Mouse (Mus musculus) small intestine, adult 2 months (tissue): ENCODE data around the gene Mcm10.

Source experiments
- CTCF ChIP-seq: fragments of 200-500 bp; IDR thresholded peaks from 2 replicates; pipeline ENCODE4 v1.5.1; 2012; ENCODE audit warnings: low read depth, mild to moderate bottlenecking, control low read depth, inconsistent platforms, low read length, moderate library complexity, mixed read lengths; ENCODE audit not compliant: insufficient replicate concordance, insufficient read length; ENCODE audit errors: extremely low read depth
- POLR2A ChIP-seq: fragments of 200-500 bp; IDR thresholded peaks from 2 replicates; pipeline ENCODE4 v1.6.1; 2012; ENCODE audit warnings: low read depth, mild to moderate bottlenecking, control low read depth, inconsistent platforms, low read length, moderate library complexity

DNA sequence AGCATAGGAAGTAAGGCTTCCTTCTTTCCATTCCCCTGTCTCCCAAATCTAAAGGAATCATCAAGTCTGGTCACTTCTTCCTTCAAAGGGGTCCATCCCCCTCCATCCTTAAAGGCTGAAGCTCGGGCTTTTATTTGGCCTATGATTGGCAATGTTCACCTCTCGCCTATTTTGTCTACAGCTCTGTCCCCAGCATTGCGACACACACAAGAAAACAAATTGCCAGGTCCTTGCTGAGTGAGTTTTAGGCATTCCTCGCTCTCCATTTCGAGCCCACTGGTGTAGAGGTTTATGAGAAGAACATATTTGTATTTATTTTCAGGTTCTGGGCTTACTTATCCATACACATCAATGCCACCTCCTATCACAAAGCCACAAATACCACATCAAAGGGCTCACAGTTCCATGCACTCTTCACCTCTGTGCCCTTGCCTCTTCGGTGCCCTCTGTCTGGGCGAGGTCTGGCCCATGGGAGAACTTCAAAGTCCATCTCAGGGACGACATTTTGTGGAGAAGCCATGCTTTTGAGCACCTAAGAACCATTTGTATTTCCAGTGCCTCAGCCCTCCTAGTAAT is 48.6 kb upstream of the Mcm10 start:
- TF ChIP-seq CTCF (no peak), POLR2A (no peak)
